Mouse (Mus musculus): ENCODE measurements around the gene Fez2.

The Fez2 gene

GRCm38 (mm10) chr17:78417381-78418281, at the start of gene Fez2:
Gene Fez2, minus strand, starts transcription at chr17:78418152.
- peak; percentile 93 for DNase-seq (ENCODE audit: low spot score)

DNA sequence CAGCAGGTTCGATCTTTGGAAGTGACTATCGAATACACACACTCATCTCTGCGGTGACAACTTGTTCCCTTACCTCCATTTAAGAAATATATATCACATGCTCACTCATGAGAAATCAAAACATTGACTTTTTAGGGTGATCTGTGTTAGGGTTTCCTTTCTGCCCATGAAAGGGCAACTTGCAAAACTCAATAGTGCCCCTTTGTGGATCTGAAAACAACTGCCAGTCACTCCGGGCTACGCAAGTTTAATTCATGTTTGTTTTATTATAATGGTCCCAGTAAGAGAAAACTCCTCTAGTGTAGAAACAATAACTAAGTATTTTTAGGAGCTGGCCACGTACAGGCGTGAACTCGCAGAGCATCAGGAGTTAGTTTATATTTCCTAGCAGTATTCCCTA, 47.5 kb upstream of the Fez2 start:
- no peak for DNase-seq (ENCODE audit: low spot score)

DNA sequence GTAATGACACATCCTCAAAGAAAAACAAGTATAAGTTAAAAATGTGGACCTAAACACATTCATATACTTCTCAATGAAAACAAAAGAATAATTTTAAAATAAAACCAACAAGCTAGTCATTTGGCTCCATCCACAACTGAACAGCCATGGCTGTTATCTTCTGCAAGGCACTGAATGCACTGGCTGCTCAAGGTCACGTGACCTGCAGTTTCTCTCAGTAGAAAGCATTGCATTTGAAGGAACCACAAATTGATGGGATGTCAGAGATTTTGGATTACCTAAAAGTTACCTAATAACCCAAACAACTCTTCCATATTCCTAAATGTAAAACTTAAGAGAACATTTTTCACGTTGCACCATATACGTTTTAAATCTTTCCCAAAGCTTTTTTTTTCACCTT, 47.1 kb upstream of the Fez2 start:
- no peak for DNase-seq (ENCODE audit: low spot score)

GRCm38 (mm10) chr17:78460140-78460539, 42.2 kb upstream of the Fez2 start:
- no peak for DNase-seq (ENCODE audit: low spot score)

GRCm38 (mm10) chr17:78455556-78455955, 37.6 kb upstream of the Fez2 start:
- DNase-seq (ENCODE audit: low spot score), result no peak

DNA sequence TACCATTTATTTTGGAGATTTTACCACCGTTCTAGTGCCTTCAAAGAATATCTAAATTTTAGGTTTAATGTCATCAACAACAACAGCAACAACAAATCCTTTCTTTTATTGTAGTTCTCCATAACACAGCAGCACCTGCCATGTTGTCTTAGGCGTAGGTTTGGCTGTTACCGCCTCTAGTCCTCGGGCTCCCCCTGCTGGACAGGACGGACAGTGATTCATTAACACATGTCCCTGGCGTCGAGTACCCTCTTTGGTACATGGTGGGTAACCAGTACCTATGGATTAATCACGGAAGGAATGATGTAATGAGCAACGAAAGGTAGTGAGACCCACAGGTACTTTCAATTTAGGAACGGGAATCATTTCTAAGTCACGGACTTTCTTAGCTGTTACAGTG, 37.2 kb upstream of the Fez2 start:
- DNase-seq (ENCODE audit: low spot score), result peak; percentile 56

GRCm38 (mm10) chr17:78454189-78454977, 36.4 kb upstream of the Fez2 start:
- DNase-seq (ENCODE audit: low spot score), result no peak

DNA sequence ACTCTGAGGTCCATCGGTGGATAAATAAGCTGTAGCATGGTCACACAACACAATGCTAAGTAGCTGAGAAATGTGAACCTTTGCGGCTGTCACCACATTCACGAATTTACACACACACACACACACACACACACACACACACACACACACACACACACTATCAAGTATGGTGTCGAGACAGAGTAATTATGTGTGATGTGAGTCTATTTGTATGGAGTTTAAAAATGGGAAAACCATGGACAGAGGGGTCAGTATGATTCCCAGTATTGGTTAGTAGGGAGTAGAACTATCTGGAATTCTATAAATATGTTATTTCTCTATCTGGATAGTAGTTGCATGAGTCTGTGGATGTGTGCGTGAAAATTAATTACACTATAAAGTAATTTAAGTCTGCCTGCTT, 35.6 kb upstream of the Fez2 start:
- no peak for DNase-seq (ENCODE audit: low spot score)

DNA sequence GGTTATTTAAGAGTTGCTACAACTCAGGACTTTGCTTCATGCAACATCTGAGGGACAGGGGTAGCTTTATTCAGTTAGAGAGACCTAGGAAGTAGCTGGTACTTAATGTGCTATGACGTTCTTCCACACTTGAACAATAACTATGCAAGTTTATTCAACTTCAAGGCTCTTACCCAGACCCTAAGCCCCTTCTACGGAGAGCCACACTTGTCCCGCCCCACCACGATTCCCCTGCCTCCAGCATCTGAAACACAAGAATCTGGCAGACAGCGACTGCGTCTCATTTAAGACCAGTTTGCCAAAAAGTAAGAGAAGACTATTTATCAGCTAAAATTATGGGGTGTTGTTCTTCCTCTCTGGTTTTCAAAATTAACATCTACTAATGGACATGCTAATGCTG, 33.9 kb upstream of the Fez2 start:
- no peak for DNase-seq (ENCODE audit: low spot score)

GRCm38 (mm10) chr17:78451332-78451793, 33.4 kb upstream of the Fez2 start:
- DNase-seq (ENCODE audit: low spot score), result no peak

DNA sequence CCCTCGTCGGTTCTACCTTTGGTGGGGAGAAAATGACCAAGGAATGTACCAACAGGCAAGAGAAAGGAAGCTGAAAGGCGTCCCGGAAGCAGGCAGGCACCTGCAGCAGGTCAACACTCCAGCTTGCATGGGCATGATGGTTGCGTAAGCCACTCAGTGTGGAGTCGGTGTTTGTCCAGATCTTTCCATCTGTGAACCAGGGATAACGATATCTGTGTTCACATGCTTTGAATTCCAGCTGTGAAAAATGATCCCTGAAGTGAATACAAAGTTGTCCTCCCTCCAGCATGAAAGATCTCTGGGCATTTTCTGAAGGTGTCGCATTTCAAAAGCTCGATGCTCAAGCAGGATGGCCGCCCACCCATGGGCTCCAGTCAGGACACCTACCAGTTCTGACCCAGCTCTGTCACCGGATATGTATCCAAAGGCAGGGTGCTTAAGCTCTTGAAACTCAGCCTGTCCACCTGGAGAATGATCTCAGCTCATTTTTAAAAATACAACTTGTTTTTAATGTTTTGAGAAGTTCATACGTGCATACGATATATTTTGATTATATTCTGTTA, 31.8 kb upstream of the Fez2 start:
- no peak for DNase-seq (ENCODE audit: low spot score)

GRCm38 (mm10) chr17:78444826-78445225, 26.9 kb upstream of the Fez2 start:
- DNase-seq (ENCODE audit: low spot score), result no peak

- no peak for DNase-seq (ENCODE audit: low spot score)
Measured at GRCm38 (mm10) chr17:78440771-78441170, 22.8 kb upstream of the Fez2 start.

- no peak for DNase-seq (ENCODE audit: low spot score)
Measured at GRCm38 (mm10) chr17:78437161-78437560, 19.2 kb upstream of the Fez2 start.

DNA sequence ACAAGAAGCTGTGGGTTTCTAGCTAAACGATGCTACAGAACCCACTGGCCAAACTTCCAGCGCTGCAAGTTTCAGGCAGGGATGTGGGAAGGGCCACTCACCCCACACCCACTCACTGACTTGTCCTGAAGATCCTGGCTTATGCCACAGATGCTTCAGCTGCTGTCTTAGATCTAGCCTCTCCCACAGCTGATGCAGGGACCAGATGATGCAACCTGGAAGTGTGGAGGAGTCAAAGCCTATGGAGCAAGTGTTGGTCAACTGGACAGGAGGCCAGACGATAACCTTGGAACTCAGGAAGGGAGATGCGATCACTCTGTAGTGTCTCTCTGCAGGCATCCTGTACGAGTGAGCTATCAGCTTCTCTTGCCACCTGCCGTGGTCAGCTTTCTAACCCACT, 17.7 kb upstream of the Fez2 start:
- DNase-seq (ENCODE audit: low spot score), result no peak

DNA sequence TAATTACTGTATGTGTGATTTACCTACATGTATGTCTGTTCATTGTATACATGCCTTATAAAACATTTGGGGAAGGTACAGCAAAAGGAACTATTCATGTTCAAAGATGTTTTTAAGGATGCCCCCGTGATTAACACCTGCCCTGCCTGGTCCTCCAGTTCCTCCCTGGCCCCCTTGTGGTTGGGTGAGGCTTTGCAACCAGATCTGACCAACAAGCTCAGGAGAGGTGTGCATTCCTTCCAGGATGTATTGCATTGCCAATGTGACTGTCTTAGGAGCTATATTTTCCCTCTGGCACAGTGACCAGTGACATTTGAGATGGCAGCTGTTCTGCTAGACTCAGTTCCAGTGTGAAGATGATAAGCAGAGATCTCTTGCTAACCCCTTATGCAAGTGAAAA, 16.8 kb upstream of the Fez2 start:
- no peak for DNase-seq (ENCODE audit: low spot score)

DNA sequence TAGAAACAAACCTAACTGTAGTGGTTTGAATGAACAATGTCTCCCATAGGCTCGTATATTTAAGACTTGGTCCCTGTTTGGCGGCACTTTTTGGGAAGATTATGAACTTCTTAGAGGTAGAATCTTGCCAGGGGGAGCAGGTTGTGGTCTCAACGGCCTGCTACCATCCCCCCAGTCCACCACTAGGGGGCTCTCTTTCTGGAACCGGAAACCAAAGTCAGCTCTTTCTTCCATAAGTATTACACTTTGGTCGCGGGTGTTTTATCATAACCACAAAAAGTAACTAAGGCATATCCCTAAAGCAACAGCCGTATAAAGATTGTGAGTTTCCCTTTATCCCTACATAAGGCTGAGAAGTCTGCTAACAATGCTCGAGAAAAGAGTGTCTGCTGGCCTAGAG, 12.4 kb upstream of the Fez2 start:
- DNase-seq (ENCODE audit: low spot score), result no peak

GRCm38 (mm10) chr17:78429051-78429450, 11.1 kb upstream of the Fez2 start:
- DNase-seq (ENCODE audit: low spot score), result no peak

DNA sequence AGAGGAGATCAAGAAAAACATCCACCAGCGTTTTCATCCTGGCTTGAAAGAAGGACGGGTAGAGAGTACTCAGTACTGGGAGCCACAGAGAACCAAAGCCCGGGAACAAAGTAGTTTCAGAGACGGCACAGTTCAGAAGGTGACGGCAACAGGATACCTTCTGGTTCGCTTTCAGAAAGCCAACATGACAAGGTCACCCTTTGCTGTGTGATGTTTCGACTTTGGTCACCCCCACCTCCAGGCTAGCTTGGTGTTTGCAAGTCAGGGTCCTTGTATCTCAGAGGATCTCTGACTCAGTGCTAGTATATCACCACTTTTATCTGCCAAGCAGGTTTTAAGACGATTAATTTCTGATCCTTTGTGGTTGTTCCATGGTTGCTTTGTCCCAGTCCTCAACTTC, 7.1 kb upstream of the Fez2 start:
- DNase-seq (ENCODE audit: low spot score), result no peak

DNA sequence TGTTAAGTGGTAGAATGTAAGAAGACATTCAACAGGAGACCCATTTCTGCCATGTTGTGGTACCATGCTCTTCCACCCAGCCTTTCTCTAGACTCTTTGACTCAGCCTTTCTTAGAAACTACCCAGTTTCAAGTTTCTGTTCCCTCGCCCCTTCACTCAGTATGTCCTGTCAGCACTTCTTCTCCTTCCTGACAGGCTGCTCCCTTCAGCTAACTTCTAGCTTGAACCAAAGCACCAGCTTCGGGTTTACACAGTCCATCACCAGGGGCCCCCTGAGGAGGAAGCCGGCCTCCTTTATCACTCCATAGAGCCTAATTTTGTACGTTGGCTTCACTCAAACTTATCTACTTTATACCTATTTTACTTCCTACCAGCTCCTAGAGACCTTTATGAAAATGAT, 1.3 kb upstream of the Fez2 start:
- no peak for DNase-seq (ENCODE audit: low spot score)

- no peak for DNase-seq (ENCODE audit: low spot score)
Measured at GRCm38 (mm10) chr17:78415255-78415654, 2.7 kb downstream of the Fez2 start.

GRCm38 (mm10) chr17:78409900-78410299, 8.1 kb downstream of the Fez2 start:
- DNase-seq (ENCODE audit: low spot score), result no peak

DNA sequence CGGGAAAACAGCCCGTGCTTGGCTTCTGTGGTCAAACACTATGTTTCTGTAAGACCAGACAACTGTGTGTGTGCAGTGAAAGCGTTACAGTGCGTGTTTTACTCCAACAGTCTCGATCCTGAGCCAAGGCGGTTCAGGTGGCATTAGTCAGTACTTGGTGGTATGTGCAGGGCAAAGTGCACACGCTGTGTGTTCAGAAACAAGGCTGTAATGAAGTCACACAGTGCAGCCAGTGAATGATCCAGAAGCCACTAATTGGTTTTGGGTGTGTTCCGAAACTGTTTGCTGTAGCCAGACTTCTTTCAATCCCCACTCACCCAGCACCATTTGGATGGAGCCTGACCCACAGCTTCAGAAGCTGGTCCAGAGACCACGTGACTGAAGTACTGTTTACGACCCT, 9.6 kb downstream of the Fez2 start:
- no peak for DNase-seq (ENCODE audit: low spot score)

Measured in yolk sac, embryonic 10.5 days (tissue).